Mouse (Mus musculus) cerebellum, adult 2 months (tissue): ENCODE results near the gene Ppp1r9b. TPM values are rescaled to one million over a fixed set of nuclear protein-coding genes. Genes with fewer than 3 reads are reported as not detected.

Experiments
- DNase-seq, 2 experiments: peaks; one replicate each; pipeline ENCODE4 v3.0.0; 2021
- H3K27ac ChIP-seq: fragments of 200-500 bp; 2 replicates; pipeline ENCODE4 v1.5.1; 2012; ENCODE audit warnings: low read length, control low read depth, inconsistent platforms; ENCODE audit not compliant: insufficient read depth
- H3K27me3 ChIP-seq: fragments of 200-500 bp; 2 replicates; pipeline ENCODE4 v1.6.1; 2012; ENCODE audit warnings: inconsistent platforms, mild to moderate bottlenecking, low read length, moderate library complexity; ENCODE audit not compliant: control insufficient read depth, insufficient read depth
- H3K4me1 ChIP-seq: fragments of 200-500 bp; 2 replicates; pipeline ENCODE4 v1.6.1; 2011; ENCODE audit warnings: low read length; ENCODE audit not compliant: control insufficient read depth, insufficient read depth
- H3K4me3 ChIP-seq: fragments of 200-500 bp; replicated peaks from 2 replicates; pipeline ENCODE3; 2011; ENCODE audit warnings: mild to moderate bottlenecking, low read depth, low read length, control low read depth; ENCODE audit not compliant: insufficient read depth
- CTCF ChIP-seq: fragments of 200-500 bp; IDR thresholded peaks from 2 replicates; pipeline ENCODE4 v1.5.1; 2011; ENCODE audit warnings: low read depth, mild to moderate bottlenecking, control low read depth, low read length, moderate library complexity, borderline replicate concordance; ENCODE audit not compliant: insufficient read depth
- POLR2A ChIP-seq: fragments of 200-500 bp; IDR thresholded peaks from 2 replicates; pipeline ENCODE4 v1.6.1; 2011; ENCODE audit warnings: low read length, control low read depth, borderline replicate concordance; ENCODE audit not compliant: insufficient read depth
- WGBS: fragments of 180-500 bp; shearing (Covaris S2); methylation state at CpG from one replicate; pipeline ENCODE4 v1.1.7; 2018; 5-methylcytosine and 5-hydroxymethylcytosine counted together
- polyA plus RNA-seq: library from polyadenylated mRNA; depleted of rRNA; stranded (reverse); fragments of >200 nt; gene quantifications from 2 replicates; pipeline ENCODE4 v1.2.3, GENCODE M21; 2012

Ppp1r9b gene
- polyA plus RNA-seq, 1 experiment: 153 TPM

- no peak overlapping the region for H3K27ac ChIP-seq
- peaks cover 34% of the 10 kb centered on the region for H3K4me1 ChIP-seq
- no peak overlapping the region for H3K4me3 ChIP-seq
- no peaks in the 10 kb centered on the region for H3K27me3 ChIP-seq
- no peak for TF ChIP-seq POLR2A
- peak; percentile 58; the same call in 1 of the 2 replicates for TF ChIP-seq CTCF
- 52% methylated on average over 15 of the region's 15 CpGs for WGBS
- peak; percentile 62 to 76 for DNase-seq
These were observed 20.5 kb upstream of the Ppp1r9b start for GRCm38 (mm10) chr11:94970210-94970943.

- no peaks in the 10 kb centered on the region for H3K27me3 ChIP-seq
- peaks cover 45% of the 10 kb centered on the region for H3K4me1 ChIP-seq
- H3K27ac ChIP-seq: peak overlapping the region; percentile 18; the same call in 1 of the 2 replicates
- H3K4me3 ChIP-seq: no peak overlapping the region
- DNase-seq: peak; percentile 60 to 77
- TF ChIP-seq POLR2A (no peak), CTCF (no peak)
- WGBS: 22% methylated on average over 16 of the region's 16 CpGs
These were observed 18.8 kb upstream of the Ppp1r9b start for GRCm38 (mm10) chr11:94971895-94972615.

- Histone ChIP-seq H3K27ac (0 out of 2 replicates have a peak overlapping the region, but pooled peaks have one; percentile 18), H3K4me3 (no peak overlapping the region), H3K4me1 (peaks cover 45% of the 10 kb centered on the region), H3K27me3 (no peaks in the 10 kb centered on the region)
- TF ChIP-seq POLR2A (no peak), CTCF (no peak)
- 18% methylated on average over 5 of the region's 5 CpGs for WGBS
- DNase-seq: peak in 1 of 2 experiments; percentile 20
These were observed 17.9 kb upstream of the Ppp1r9b start for GRCm38 (mm10) chr11:94972887-94973286.

GRCm38 (mm10) chr11:94973313-94973712, 17.5 kb upstream of the Ppp1r9b start:
- 54% methylated on average over 4 of the region's 4 CpGs for WGBS
- H3K27ac ChIP-seq: 0 out of 2 replicates have a peak overlapping the region, but pooled peaks have one; percentile 18
- H3K4me1 ChIP-seq: peaks cover 49% of the 10 kb centered on the region
- no peak overlapping the region for H3K4me3 ChIP-seq
- peak in 1 of 2 experiments; percentile 15 for DNase-seq
- no peaks in the 10 kb centered on the region for H3K27me3 ChIP-seq
- TF ChIP-seq POLR2A (no peak), CTCF (no peak)

- peak; percentile 17 to 21 for DNase-seq
- WGBS: 57% methylated on average over 2 of the region's 2 CpGs
- TF ChIP-seq CTCF (no peak), POLR2A (no peak)
- Histone ChIP-seq H3K4me1 (peaks cover 55% of the 10 kb centered on the region), H3K27me3 (no peaks in the 10 kb centered on the region), H3K4me3 (no peak overlapping the region), H3K27ac (no peak overlapping the region)
These were observed 15.9 kb upstream of the Ppp1r9b start for GRCm38 (mm10) chr11:94974951-94975350.

GRCm38 (mm10) chr11:94976199-94976598, 14.6 kb upstream of the Ppp1r9b start, which contains the start of gene Sgca:
Sgca (minus strand) TSS chr11:94976327.
- TF ChIP-seq POLR2A (no peak), CTCF (no peak)
- peaks cover 52% of the 10 kb centered on the region for H3K4me1 ChIP-seq
- no peak within 1 kb of the TSS for H3K4me3 ChIP-seq
- H3K27me3 ChIP-seq: no peaks in the 10 kb centered on the region
- no peak within 1 kb of the TSS for H3K27ac ChIP-seq
- 20% methylated on average over 5 of the region's 5 CpGs for WGBS
- DNase-seq: peak; percentile 31 to 44

- no peak for TF ChIP-seq CTCF
- TF ChIP-seq POLR2A: no peak
- 33% methylated on average over 9 of the region's 9 CpGs for WGBS
- Histone ChIP-seq H3K27me3 (no peaks in the 10 kb centered on the region), H3K27ac (no peak overlapping the region), H3K4me3 (peak overlapping the region; percentile 7), H3K4me1 (peaks cover 32% of the 10 kb centered on the region)
- peak; percentile 27 to 34 for DNase-seq
These were observed 12.5 kb upstream of the Ppp1r9b start for GRCm38 (mm10) chr11:94978178-94978915.
